Mouse (Mus musculus): ENCODE data around the gene Mysm1. TPM values are rescaled to one million over a fixed set of nuclear protein-coding genes. Genes with fewer than 3 reads are reported as not detected.
A peak's percentile ranks its signal among the peaks of the same experiment; 100 is the strongest.

The Mysm1 gene
- polyA plus RNA-seq, 1 experiment from 2014 or later: 31.5 TPM

- H3K27me3 ChIP-seq (ENCODE audit: low read depth, poor library complexity, severe bottlenecking): no peaks in the 10 kb centered on the region
- H3K27ac ChIP-seq: no peak overlapping the region
- H3K4me3 ChIP-seq: no peak overlapping the region
- no peaks in the 10 kb centered on the region for H3K9me3 ChIP-seq (replicated peaks)
- H3K36me3 ChIP-seq: no peaks in the 10 kb centered on the region
- H3K4me1 ChIP-seq: no peaks in the 10 kb centered on the region
- 66% methylated on average over 6 of the region's 6 CpGs for WGBS
- no peak for DNase-seq (ENCODE audit: low spot score)
These were observed 22.3 kb upstream of the Mysm1 start for GRCm38 (mm10) chr4:95001043-95001775.

- 91% methylated on average over 1 of the region's 1 CpGs for WGBS
- Histone ChIP-seq H3K4me3 (no peak overlapping the region), H3K36me3 (no peaks in the 10 kb centered on the region), H3K4me1 (no peaks in the 10 kb centered on the region), H3K27me3 (ENCODE audit: low read depth, poor library complexity, severe bottlenecking) (no peaks in the 10 kb centered on the region), H3K27ac (no peak overlapping the region), H3K9me3 (replicated peaks) (no peaks in the 10 kb centered on the region)
- DNase-seq (ENCODE audit: low spot score): no peak
These were observed 21.2 kb upstream of the Mysm1 start for GRCm38 (mm10) chr4:95000147-95000546.

GRCm38 (mm10) chr4:94999249-94999648, 20.3 kb upstream of the Mysm1 start:
- Histone ChIP-seq H3K36me3 (no peaks in the 10 kb centered on the region), H3K4me3 (no peak overlapping the region), H3K27me3 (ENCODE audit: low read depth, poor library complexity, severe bottlenecking) (no peaks in the 10 kb centered on the region), H3K27ac (no peak overlapping the region), H3K9me3 (replicated peaks) (no peaks in the 10 kb centered on the region), H3K4me1 (no peaks in the 10 kb centered on the region)
- no peak for DNase-seq (ENCODE audit: low spot score)
- 76% methylated on average over 3 of the region's 3 CpGs for WGBS

GRCm38 (mm10) chr4:94995862-94996261, 17.0 kb upstream of the Mysm1 start:
- Histone ChIP-seq H3K4me1 (no peaks in the 10 kb centered on the region), H3K9me3 (replicated peaks) (no peaks in the 10 kb centered on the region), H3K36me3 (no peaks in the 10 kb centered on the region), H3K27ac (no peak overlapping the region), H3K4me3 (no peak overlapping the region), H3K27me3 (ENCODE audit: low read depth, poor library complexity, severe bottlenecking) (no peaks in the 10 kb centered on the region)
- no peak for DNase-seq (ENCODE audit: low spot score)
- 88% methylated on average over 4 of the region's 4 CpGs for WGBS

GRCm38 (mm10) chr4:94990204-94990603, 11.3 kb upstream of the Mysm1 start:
- Histone ChIP-seq H3K36me3 (no peaks in the 10 kb centered on the region), H3K27ac (no peak overlapping the region), H3K27me3 (ENCODE audit: low read depth, poor library complexity, severe bottlenecking) (no peaks in the 10 kb centered on the region), H3K4me1 (no peaks in the 10 kb centered on the region), H3K9me3 (replicated peaks) (no peaks in the 10 kb centered on the region), H3K4me3 (no peak overlapping the region)
- 58% methylated on average over 3 of the region's 3 CpGs for WGBS
- no peak for DNase-seq (ENCODE audit: low spot score)

GRCm38 (mm10) chr4:94987725-94988124, 8.8 kb upstream of the Mysm1 start:
- no peaks in the 10 kb centered on the region for H3K36me3 ChIP-seq
- no peaks in the 10 kb centered on the region for H3K27me3 ChIP-seq (ENCODE audit: low read depth, poor library complexity, severe bottlenecking)
- WGBS: 63% methylated on average over 4 of the region's 4 CpGs
- no peak overlapping the region for H3K4me3 ChIP-seq
- no peak overlapping the region for H3K27ac ChIP-seq
- no peaks in the 10 kb centered on the region for H3K4me1 ChIP-seq
- H3K9me3 ChIP-seq (replicated peaks): no peaks in the 10 kb centered on the region
- DNase-seq (ENCODE audit: low spot score): no peak

GRCm38 (mm10) chr4:94979500-94979915, 608 bp upstream of the Mysm1 start:
- Histone ChIP-seq H3K27me3 (ENCODE audit: low read depth, poor library complexity, severe bottlenecking) (no peaks in the 10 kb centered on the region), H3K27ac (peak overlapping the region; percentile 92)
- WGBS: 53% methylated on average over 4 of the region's 4 CpGs

GRCm38 (mm10) chr4:94973321-94973720, 5.6 kb downstream of the Mysm1 start:
- peaks cover 59% of the 10 kb centered on the region for H3K36me3 ChIP-seq

More at GRCm38 (mm10) chr4:94979500-94979915, 608 bp upstream of the Mysm1 start:
- DNase-seq (ENCODE audit: low spot score): no peak
- Histone ChIP-seq H3K36me3 (peaks cover 12% of the 10 kb centered on the region), H3K4me1 (peaks cover 11% of the 10 kb centered on the region), H3K9me3 (replicated peaks) (no peaks in the 10 kb centered on the region), H3K4me3 (peak overlapping the region; percentile 77)

GRCm38 (mm10) chr4:94952773-94953172, 26.1 kb downstream of the Mysm1 start:
- WGBS: 82% methylated on average over 3 of the region's 3 CpGs

More at GRCm38 (mm10) chr4:94973321-94973720, 5.6 kb downstream of the Mysm1 start:
- peaks cover 11% of the 10 kb centered on the region for H3K4me1 ChIP-seq
- no peak overlapping the region for H3K4me3 ChIP-seq
- H3K27me3 ChIP-seq (ENCODE audit: low read depth, poor library complexity, severe bottlenecking): no peaks in the 10 kb centered on the region
- H3K9me3 ChIP-seq (replicated peaks): no peaks in the 10 kb centered on the region
- no peak overlapping the region for H3K27ac ChIP-seq
- WGBS: 89% methylated on average over 2 of the region's 2 CpGs
- no peak for DNase-seq (ENCODE audit: low spot score)

GRCm38 (mm10) chr4:94941221-94941855, 37.6 kb downstream of the Mysm1 start:
- no peaks in the 10 kb centered on the region for H3K4me1 ChIP-seq
- whole genome bisulfite sequencing: 71% methylated on average over 11 of the region's 11 CpGs
- peaks cover 68% of the 10 kb centered on the region for H3K36me3 ChIP-seq
- no peak overlapping the region for H3K4me3 ChIP-seq
- no peak for DNase-seq (ENCODE audit: low spot score)
- H3K9me3 ChIP-seq (replicated peaks): no peaks in the 10 kb centered on the region
- H3K27me3 ChIP-seq (ENCODE audit: low read depth, poor library complexity, severe bottlenecking): no peaks in the 10 kb centered on the region
- no peak overlapping the region for H3K27ac ChIP-seq

More at GRCm38 (mm10) chr4:94952773-94953172, 26.1 kb downstream of the Mysm1 start:
- Histone ChIP-seq H3K4me3 (no peak overlapping the region), H3K27ac (no peak overlapping the region), H3K9me3 (replicated peaks) (no peaks in the 10 kb centered on the region), H3K36me3 (peaks cover 87% of the 10 kb centered on the region), H3K4me1 (no peaks in the 10 kb centered on the region), H3K27me3 (ENCODE audit: low read depth, poor library complexity, severe bottlenecking) (no peaks in the 10 kb centered on the region)
- no peak for DNase-seq (ENCODE audit: low spot score)

GRCm38 (mm10) chr4:94928743-94929142, 50.2 kb downstream of the Mysm1 start, which contains the start of gene Eqtn:
Gene Eqtn (minus strand): TSS chr4:94928843.
- H3K9me3 ChIP-seq (replicated peaks): no peaks in the 10 kb centered on the region
- H3K4me1 ChIP-seq: no peaks in the 10 kb centered on the region
- DNase-seq (ENCODE audit: low spot score): no peak
- no peaks in the 10 kb centered on the region for H3K36me3 ChIP-seq
- no peaks in the 10 kb centered on the region for H3K27me3 ChIP-seq (ENCODE audit: low read depth, poor library complexity, severe bottlenecking)
- no peak within 1 kb of the TSS for H3K27ac ChIP-seq
- no peak within 1 kb of the TSS for H3K4me3 ChIP-seq

- Histone ChIP-seq H3K27ac (no peak overlapping the region), H3K4me1 (no peaks in the 10 kb centered on the region)
- 83% methylated on average over 3 of the region's 3 CpGs for WGBS
These were observed 77.1 kb downstream of the Mysm1 start for GRCm38 (mm10) chr4:94901780-94902179.

GRCm38 (mm10) chr4:94900744-94901143, 78.2 kb downstream of the Mysm1 start:
- Histone ChIP-seq H3K9me3 (replicated peaks) (no peaks in the 10 kb centered on the region), H3K27me3 (ENCODE audit: low read depth, poor library complexity, severe bottlenecking) (no peaks in the 10 kb centered on the region), H3K36me3 (no peaks in the 10 kb centered on the region), H3K4me1 (no peaks in the 10 kb centered on the region), H3K4me3 (no peak overlapping the region), H3K27ac (no peak overlapping the region)
- DNase-seq (ENCODE audit: low spot score): no peak
- 36% methylated on average over 2 of the region's 2 CpGs for WGBS

More at GRCm38 (mm10) chr4:94901780-94902179, 77.1 kb downstream of the Mysm1 start:
- H3K4me3 ChIP-seq: no peak overlapping the region
- DNase-seq (ENCODE audit: low spot score): no peak
- no peaks in the 10 kb centered on the region for H3K36me3 ChIP-seq
- H3K27me3 ChIP-seq (ENCODE audit: low read depth, poor library complexity, severe bottlenecking): no peaks in the 10 kb centered on the region
- no peaks in the 10 kb centered on the region for H3K9me3 ChIP-seq (replicated peaks)

Data from limb, embryonic 10.5 days (tissue).